Mouse (Mus musculus): ENCODE results near the gene Gm42688. TPM values are rescaled to one million over a fixed set of nuclear protein-coding genes. Genes with fewer than 3 reads are reported as not detected.

The Gm42688 gene
- polyA plus RNA-seq, 1 experiment from 2014 or later: 4.9 TPM

DNA sequence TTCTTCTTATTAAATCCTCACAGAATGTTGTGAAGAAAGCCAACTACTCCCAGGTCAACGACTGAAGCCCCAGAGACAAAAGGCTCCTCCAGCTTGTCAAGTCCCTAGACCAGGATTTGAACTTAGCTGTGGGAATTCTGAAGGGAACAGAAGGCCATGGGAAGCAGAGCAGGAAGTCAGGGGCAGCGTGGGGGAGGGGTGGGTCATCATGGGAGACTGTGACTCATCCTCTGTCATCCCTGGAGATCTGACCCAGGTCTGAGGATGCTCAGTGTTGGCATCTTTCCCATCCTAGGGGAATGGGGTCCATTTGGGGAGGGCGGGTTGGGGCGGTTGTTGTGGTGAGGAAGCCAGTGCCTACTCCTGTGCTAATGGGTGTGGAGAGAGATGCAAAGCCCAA is 40.2 kb downstream of the Gm42688 start:
- no peak for ATAC-seq
- Histone ChIP-seq H3K27ac (ENCODE audit: low read depth, low read length) (no peak overlapping the region), H3K4me3 (ENCODE audit: low read length) (peak overlapping the region; percentile 42), H3K27me3 (replicated peaks; ENCODE audit: control insufficient read depth, insufficient read depth, low read length) (no peaks in the 10 kb centered on the region), H3K4me1 (ENCODE audit: control insufficient read depth, insufficient read depth, low read depth, low read length) (peaks cover 11% of the 10 kb centered on the region), H3K9ac (ENCODE audit: low read depth, low read length) (peak overlapping the region; percentile 75), H3K36me3 (ENCODE audit: control insufficient read depth, insufficient read depth, low read length) (no peaks in the 10 kb centered on the region), H3K9me3 (ENCODE audit: control insufficient read depth, low read length) (no peaks in the 10 kb centered on the region), H3K4me2 (ENCODE audit: low read length) (peak overlapping the region; percentile 83)
- WGBS: 40% methylated on average over 4 of the region's 4 CpGs

DNA sequence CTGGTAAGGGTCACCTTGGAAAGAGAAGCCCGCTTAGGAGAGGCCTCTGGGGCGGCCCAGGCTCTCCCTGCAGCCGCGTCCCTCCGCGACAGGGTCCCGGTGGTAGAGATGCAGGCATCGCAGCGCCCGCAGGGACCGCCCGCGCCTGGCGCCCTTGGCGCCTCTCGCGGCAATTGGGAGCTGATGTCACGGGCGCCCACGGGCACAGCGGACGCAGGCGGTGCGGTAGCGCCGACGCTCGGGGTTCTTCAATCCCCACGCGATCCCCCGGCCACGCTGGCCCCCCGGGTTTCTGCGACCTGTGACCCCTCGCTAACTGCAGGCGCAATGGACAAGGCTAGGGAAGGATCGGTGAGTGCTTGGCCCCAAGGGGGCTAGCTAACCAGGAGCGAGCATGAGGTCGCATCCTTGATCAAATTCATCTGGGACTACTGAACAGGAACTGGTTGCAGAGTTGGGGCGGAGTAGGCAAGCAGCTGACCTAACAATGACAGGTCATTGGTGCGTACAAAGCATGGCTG is 40.9 kb downstream of the Gm42688 start:
- peak overlapping the region; percentile 42 for H3K4me3 ChIP-seq (ENCODE audit: low read length)
- WGBS: 3% methylated on average over 41 of the region's 41 CpGs
- H3K4me1 ChIP-seq (ENCODE audit: control insufficient read depth, insufficient read depth, low read depth, low read length): peaks cover 11% of the 10 kb centered on the region
- no peak overlapping the region for H3K27ac ChIP-seq (ENCODE audit: low read depth, low read length)
- peak overlapping the region; percentile 83 for H3K4me2 ChIP-seq (ENCODE audit: low read length)
- H3K36me3 ChIP-seq (ENCODE audit: control insufficient read depth, insufficient read depth, low read length): no peaks in the 10 kb centered on the region
- H3K27me3 ChIP-seq (replicated peaks; ENCODE audit: control insufficient read depth, insufficient read depth, low read length): no peaks in the 10 kb centered on the region
- ATAC-seq: peak; percentile 32; the same call in 1 of the 2 replicates
- peak overlapping the region; percentile 75 for H3K9ac ChIP-seq (ENCODE audit: low read depth, low read length)
- H3K9me3 ChIP-seq (ENCODE audit: control insufficient read depth, low read length): no peaks in the 10 kb centered on the region

DNA sequence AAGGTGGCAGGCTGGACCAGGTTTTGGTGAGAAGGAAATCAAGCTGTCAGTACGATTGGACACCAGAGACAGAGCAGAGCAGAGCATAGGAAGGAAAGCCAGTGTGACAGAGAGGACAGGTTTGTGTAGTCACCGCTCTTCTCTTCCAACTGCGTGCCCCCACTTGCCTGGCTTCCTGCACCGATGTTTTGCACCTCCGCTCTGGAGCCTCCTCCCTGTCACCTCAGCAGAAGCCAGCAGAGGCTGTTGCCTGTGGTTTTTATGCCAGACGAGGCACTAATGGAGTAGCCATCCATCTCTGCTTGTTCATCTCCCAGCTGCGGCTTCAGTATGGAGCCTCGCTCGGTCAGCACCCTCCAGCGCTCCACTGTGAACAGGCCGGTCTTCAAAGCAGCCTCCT is 41.5 kb downstream of the Gm42688 start:
- Histone ChIP-seq H3K4me1 (ENCODE audit: control insufficient read depth, insufficient read depth, low read depth, low read length) (peaks cover 11% of the 10 kb centered on the region), H3K9me3 (ENCODE audit: control insufficient read depth, low read length) (no peaks in the 10 kb centered on the region), H3K4me2 (ENCODE audit: low read length) (peak overlapping the region; percentile 18; the same call in 1 of the 2 replicates), H3K4me3 (ENCODE audit: low read length) (peak overlapping the region; percentile 42), H3K9ac (ENCODE audit: low read depth, low read length) (no peak overlapping the region), H3K27me3 (replicated peaks; ENCODE audit: control insufficient read depth, insufficient read depth, low read length) (no peaks in the 10 kb centered on the region), H3K36me3 (ENCODE audit: control insufficient read depth, insufficient read depth, low read length) (no peaks in the 10 kb centered on the region), H3K27ac (ENCODE audit: low read depth, low read length) (no peak overlapping the region)
- ATAC-seq: no peak
- WGBS: 35% methylated on average over 11 of the region's 11 CpGs

DNA sequence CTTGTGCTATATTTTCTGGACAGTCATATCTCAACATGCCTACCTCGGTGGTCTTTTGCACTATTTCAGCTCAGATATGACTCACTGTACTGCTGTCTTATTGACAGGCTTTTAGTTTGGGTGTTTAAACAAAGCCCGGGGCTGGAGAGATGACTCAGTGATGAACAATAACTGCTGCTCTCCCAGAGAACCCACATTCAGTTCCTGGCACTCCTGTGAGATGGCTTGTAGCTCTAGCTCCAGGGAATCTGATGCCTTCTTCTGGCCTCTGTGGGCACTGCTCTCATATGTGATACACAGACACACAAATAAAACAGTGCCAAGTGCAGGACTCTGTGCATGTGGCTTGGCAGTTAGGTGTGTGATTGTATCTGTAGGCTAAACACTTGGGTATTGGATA is 43.8 kb downstream of the Gm42688 start:
- WGBS: 74% methylated on average over 2 of the region's 2 CpGs
- Histone ChIP-seq H3K9ac (ENCODE audit: low read depth, low read length) (no peak overlapping the region), H3K36me3 (ENCODE audit: control insufficient read depth, insufficient read depth, low read length) (peaks cover 2% of the 10 kb centered on the region; the same call in 1 of the 2 replicates), H3K9me3 (ENCODE audit: control insufficient read depth, low read length) (no peaks in the 10 kb centered on the region), H3K4me1 (ENCODE audit: control insufficient read depth, insufficient read depth, low read depth, low read length) (peaks cover 8% of the 10 kb centered on the region), H3K4me3 (ENCODE audit: low read length) (no peak overlapping the region), H3K27ac (ENCODE audit: low read depth, low read length) (no peak overlapping the region), H3K27me3 (replicated peaks; ENCODE audit: control insufficient read depth, insufficient read depth, low read length) (no peaks in the 10 kb centered on the region), H3K4me2 (ENCODE audit: low read length) (no peak overlapping the region)
- ATAC-seq: no peak

DNA sequence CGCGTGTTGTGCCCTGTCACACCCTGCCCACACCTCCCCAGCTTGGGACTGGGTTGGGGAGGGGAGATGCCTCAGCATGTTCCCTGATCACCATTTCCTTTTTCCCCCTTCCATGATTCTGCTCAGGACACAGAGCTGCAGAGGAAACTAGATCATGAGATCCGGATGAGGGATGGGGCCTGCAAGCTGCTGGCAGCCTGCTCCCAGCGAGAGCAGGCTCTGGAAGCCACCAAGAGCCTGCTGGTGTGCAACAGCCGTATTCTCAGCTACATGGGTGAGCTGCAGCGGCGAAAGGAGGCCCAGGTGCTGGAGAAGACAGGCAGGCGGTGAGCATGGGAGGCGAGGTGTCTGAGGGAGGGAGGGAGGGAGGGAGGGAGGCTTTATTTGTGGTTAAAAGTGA is 44.4 kb downstream of the Gm42688 start:
- Histone ChIP-seq H3K9me3 (ENCODE audit: control insufficient read depth, low read length) (no peaks in the 10 kb centered on the region), H3K27me3 (replicated peaks; ENCODE audit: control insufficient read depth, insufficient read depth, low read length) (no peaks in the 10 kb centered on the region), H3K4me1 (ENCODE audit: control insufficient read depth, insufficient read depth, low read depth, low read length) (peaks cover 8% of the 10 kb centered on the region), H3K4me3 (ENCODE audit: low read length) (no peak overlapping the region), H3K9ac (ENCODE audit: low read depth, low read length) (no peak overlapping the region), H3K4me2 (ENCODE audit: low read length) (no peak overlapping the region), H3K36me3 (ENCODE audit: control insufficient read depth, insufficient read depth, low read length) (peaks cover 2% of the 10 kb centered on the region; the same call in 1 of the 2 replicates), H3K27ac (ENCODE audit: low read depth, low read length) (no peak overlapping the region)
- no peak for ATAC-seq
- WGBS: 75% methylated on average over 9 of the region's 9 CpGs

DNA sequence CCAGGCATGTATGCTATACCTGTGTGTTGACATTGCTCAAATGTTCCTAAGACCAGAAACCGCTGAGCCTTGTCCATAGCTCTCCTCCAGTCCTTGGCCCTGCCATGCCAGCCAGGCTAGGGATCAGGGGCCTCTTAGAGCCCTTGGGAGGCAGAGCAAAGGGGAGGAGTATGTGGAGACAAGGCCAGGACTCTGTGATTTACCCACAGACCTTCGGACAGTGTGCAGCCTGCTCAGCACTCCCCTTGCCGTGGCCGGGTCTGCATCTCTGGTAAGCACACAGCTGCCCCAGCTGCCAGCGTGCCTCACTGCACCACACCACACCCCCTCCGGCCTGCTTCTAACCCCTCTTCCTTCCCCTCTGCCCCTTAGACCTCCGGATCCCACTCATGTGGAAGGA is 45.9 kb downstream of the Gm42688 start:
- WGBS: 55% methylated on average over 7 of the region's 7 CpGs
- no peak overlapping the region for H3K4me2 ChIP-seq (ENCODE audit: low read length)

DNA sequence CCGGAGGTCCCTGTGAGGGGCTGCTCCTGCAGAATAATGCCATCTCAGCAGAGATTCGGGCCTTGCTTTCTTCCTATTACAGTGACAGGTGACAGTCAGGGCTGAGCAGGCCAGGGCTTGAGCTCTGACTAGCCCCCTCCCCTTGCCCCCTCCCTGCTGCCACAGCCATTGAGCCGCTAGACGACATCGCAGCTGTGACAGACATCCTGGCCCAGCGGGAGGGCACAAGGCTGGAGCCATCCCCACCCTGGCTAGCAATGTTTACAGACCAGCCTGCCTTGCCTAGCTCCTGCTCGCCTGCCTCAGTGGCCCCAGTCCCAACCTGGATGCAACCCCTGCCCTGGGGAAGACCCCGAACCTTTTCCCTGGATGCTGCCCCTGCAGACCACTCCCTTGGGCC is 50.3 kb downstream of the Gm42688 start:
- Histone ChIP-seq H3K4me2 (ENCODE audit: low read length) (no peak overlapping the region), H3K27ac (ENCODE audit: low read depth, low read length) (no peak overlapping the region), H3K27me3 (replicated peaks; ENCODE audit: control insufficient read depth, insufficient read depth, low read length) (no peaks in the 10 kb centered on the region), H3K36me3 (ENCODE audit: control insufficient read depth, insufficient read depth, low read length) (peaks cover 9% of the 10 kb centered on the region), H3K9ac (ENCODE audit: low read depth, low read length) (no peak overlapping the region; the same call in 1 of the 2 replicates), H3K9me3 (ENCODE audit: control insufficient read depth, low read length) (no peaks in the 10 kb centered on the region), H3K4me1 (ENCODE audit: control insufficient read depth, insufficient read depth, low read depth, low read length) (peaks cover 9% of the 10 kb centered on the region), H3K4me3 (ENCODE audit: low read length) (no peak overlapping the region)
- no peak for ATAC-seq
- WGBS: 26% methylated on average over 8 of the region's 8 CpGs

More for the DNA sequence above, 45.9 kb downstream of the Gm42688 start:
- no peak overlapping the region for H3K9ac ChIP-seq (ENCODE audit: low read depth, low read length)
- no peaks in the 10 kb centered on the region for H3K9me3 ChIP-seq (ENCODE audit: control insufficient read depth, low read length)
- peaks cover 3% of the 10 kb centered on the region for H3K4me1 ChIP-seq (ENCODE audit: control insufficient read depth, insufficient read depth, low read depth, low read length)
- H3K27ac ChIP-seq (ENCODE audit: low read depth, low read length): no peak overlapping the region
- H3K4me3 ChIP-seq (ENCODE audit: low read length): no peak overlapping the region
- ATAC-seq: no peak
- H3K27me3 ChIP-seq (replicated peaks; ENCODE audit: control insufficient read depth, insufficient read depth, low read length): no peaks in the 10 kb centered on the region
- H3K36me3 ChIP-seq (ENCODE audit: control insufficient read depth, insufficient read depth, low read length): peaks cover 2% of the 10 kb centered on the region; the same call in 1 of the 2 replicates

DNA sequence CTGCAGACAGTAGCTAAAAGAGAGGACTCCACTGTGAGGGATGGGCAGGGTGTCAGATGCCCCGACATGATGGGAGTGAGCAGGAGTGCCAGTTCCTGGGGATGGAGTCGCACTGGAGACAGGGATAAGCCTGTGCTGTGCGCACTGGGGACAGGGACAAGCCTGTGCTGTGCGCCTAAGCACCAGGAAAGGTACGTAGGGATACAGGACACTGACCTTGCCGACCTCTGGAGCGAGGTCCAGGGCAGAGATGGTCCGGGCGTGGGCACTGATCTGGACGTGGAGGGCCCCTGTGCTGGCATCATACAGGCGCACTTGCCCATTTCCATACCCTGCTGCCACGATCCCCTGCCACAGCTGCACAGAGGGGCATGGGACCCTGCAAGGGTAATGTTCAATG is 51.6 kb downstream of the Gm42688 start:
- H3K9ac ChIP-seq (ENCODE audit: low read depth, low read length): no peak overlapping the region
- no peak overlapping the region for H3K4me2 ChIP-seq (ENCODE audit: low read length)
- H3K4me3 ChIP-seq (ENCODE audit: low read length): no peak overlapping the region
- H3K9me3 ChIP-seq (ENCODE audit: control insufficient read depth, low read length): no peaks in the 10 kb centered on the region
- ATAC-seq: no peak
- H3K4me1 ChIP-seq (ENCODE audit: control insufficient read depth, insufficient read depth, low read depth, low read length): peaks cover 9% of the 10 kb centered on the region
- 85% methylated on average over 12 of the region's 12 CpGs for WGBS
- H3K36me3 ChIP-seq (ENCODE audit: control insufficient read depth, insufficient read depth, low read length): peaks cover 9% of the 10 kb centered on the region
- H3K27ac ChIP-seq (ENCODE audit: low read depth, low read length): no peak overlapping the region
- H3K27me3 ChIP-seq (replicated peaks; ENCODE audit: control insufficient read depth, insufficient read depth, low read length): no peaks in the 10 kb centered on the region

DNA sequence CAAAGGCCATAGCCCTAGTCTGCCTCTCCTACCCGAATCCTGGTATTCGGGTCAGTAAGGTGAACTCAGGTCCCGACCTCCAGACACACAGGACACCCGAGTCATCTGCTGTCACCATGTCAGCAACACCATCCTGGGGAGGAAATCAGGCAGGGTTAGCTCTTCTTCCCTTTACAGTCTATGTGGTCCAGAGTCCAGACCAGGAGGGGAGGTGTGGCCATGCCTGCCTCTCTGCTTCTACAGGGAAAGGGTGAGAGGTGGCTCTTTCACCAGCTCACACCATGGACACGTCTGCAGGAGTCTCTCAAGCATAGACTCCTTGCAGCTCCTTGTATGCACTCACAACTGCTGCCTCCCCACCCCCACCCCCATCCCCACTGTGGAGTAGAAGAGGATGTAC is 52.1 kb downstream of the Gm42688 start:
- no peak overlapping the region for H3K4me3 ChIP-seq (ENCODE audit: low read length)
- peaks cover 9% of the 10 kb centered on the region for H3K4me1 ChIP-seq (ENCODE audit: control insufficient read depth, insufficient read depth, low read depth, low read length)
- no peak overlapping the region for H3K4me2 ChIP-seq (ENCODE audit: low read length)
- H3K9me3 ChIP-seq (ENCODE audit: control insufficient read depth, low read length): no peaks in the 10 kb centered on the region
- H3K36me3 ChIP-seq (ENCODE audit: control insufficient read depth, insufficient read depth, low read length): peaks cover 9% of the 10 kb centered on the region
- no peak for ATAC-seq
- H3K9ac ChIP-seq (ENCODE audit: low read depth, low read length): no peak overlapping the region
- no peaks in the 10 kb centered on the region for H3K27me3 ChIP-seq (replicated peaks; ENCODE audit: control insufficient read depth, insufficient read depth, low read length)
- 80% methylated on average over 5 of the region's 5 CpGs for WGBS
- H3K27ac ChIP-seq (ENCODE audit: low read depth, low read length): no peak overlapping the region
